In genomic region chr2:59541121-59541887, GRCm38 (mm10) we compare ENCODE assay signal across 9 mouse cellular contexts. TPM values are rescaled to one million over a fixed set of nuclear protein-coding genes. Genes with fewer than 3 reads are reported as not detected.
DNase-seq lines count a peak whose midpoint lies in the region; ATAC-seq and TF ChIP-seq lines count a peak whose summit lies in the region.
"Had no signal": no experiment of that assay in that cellular context is flagged by ENCODE, and none has a peak within 500 bp of the region (broad histone marks: within the 10 kb centered on the region; RNA-seq: fewer than 3 reads in every experiment).

No protein-coding gene starts in this region.

- peak; percentile 64; the same call in 1 of the 2 replicates for ATAC-seq in erythroblast, adult 5-6 weeks (replicated peaks; ENCODE audit: low FRiP score, poor library complexity, severe bottlenecking)
- peak; percentile 64; the same call in 1 of the 2 replicates for ATAC-seq in heart, embryonic 12.5 days (ENCODE audit: insufficient number of reproducible peaks, low FRiP score)

- no peak for TF ChIP-seq EP300 in ES-Bruce4 (IDR thresholded peaks at IDR 0.05; ENCODE audit: insufficient read depth, low read depth, low read length)

- no peak overlapping the region for H3K4me3 ChIP-seq in ES-Bruce4 (ENCODE audit: low read depth, low read length)
- no peak overlapping the region for H3K4me3 ChIP-seq in bone marrow macrophage, adult 2 months (ENCODE audit: insufficient read depth, low read length)
- H3K4me3 ChIP-seq in heart, embryonic 12.5 days: no peak overlapping the region
- no peak overlapping the region for H3K4me3 ChIP-seq in lung, adult 2 months (replicated peaks; ENCODE audit: extremely low read depth, low read depth, low read length)
- H3K4me3 ChIP-seq: limb, embryonic 15.5 days had no signal

- TF ChIP-seq CTCF in ES-Bruce4 (IDR thresholded peaks at IDR 0.05; ENCODE audit: low read depth, low read length): peak; percentile 86
- TF ChIP-seq CTCF in bone marrow macrophage, adult 2 months (IDR thresholded peaks at IDR 0.05; ENCODE audit: low read depth, low read length): peak; percentile 84
- TF ChIP-seq CTCF in lung, adult 2 months (IDR thresholded peaks at IDR 0.05; ENCODE audit: insufficient read depth, low read length): peak; percentile 92

- DNase-seq in large intestine, adult 2 months (ENCODE audit: low read depth, low spot score): peak; percentile 65
- peak; percentile 63 for DNase-seq in lung, adult 2 months
- DNase-seq in ovary, postnatal 14 days (ENCODE audit: low spot score): peak; percentile 84
- DNase-seq in thymus, postnatal 25 days: peak; percentile 80

- no peak for TF ChIP-seq POLR2A in ES-Bruce4 (IDR thresholded peaks at IDR 0.05; ENCODE audit: insufficient read depth, low read length)
- TF ChIP-seq POLR2A in bone marrow macrophage, adult 2 months (IDR thresholded peaks at IDR 0.05; ENCODE audit: borderline replicate concordance, low read depth, low read length): no peak
- TF ChIP-seq POLR2A in lung, adult 2 months (IDR thresholded peaks at IDR 0.05; ENCODE audit: borderline replicate concordance, extremely low read depth, low read depth, low read length): no peak

- H3K4me1 ChIP-seq in ES-Bruce4 (ENCODE audit: control insufficient read depth, insufficient read depth, low read length): peaks cover 5% of the 10 kb centered on the region
- H3K4me1 ChIP-seq in bone marrow macrophage, adult 2 months (ENCODE audit: control insufficient read depth, insufficient read depth, low read length): no peaks in the 10 kb centered on the region
- peaks cover 10% of the 10 kb centered on the region; the same call in 1 of the 2 replicates for H3K4me1 ChIP-seq in heart, embryonic 12.5 days (replicated peaks)
- H3K4me1 ChIP-seq in lung, adult 2 months (ENCODE audit: control insufficient read depth, insufficient read depth, low read length): no peaks in the 10 kb centered on the region; the same call in 1 of the 2 replicates

- no peak overlapping the region for H3K9ac ChIP-seq in ES-Bruce4 (ENCODE audit: low read depth, poor library complexity, severe bottlenecking)
- no peak overlapping the region for H3K9ac ChIP-seq in heart, embryonic 12.5 days
- H3K9ac ChIP-seq: limb, embryonic 15.5 days had no signal

- no peaks in the 10 kb centered on the region for H3K9me3 ChIP-seq in ES-Bruce4 (replicated peaks; ENCODE audit: control insufficient read depth, insufficient read depth, low read length, poor library complexity, severe bottlenecking)
- no peaks in the 10 kb centered on the region for H3K9me3 ChIP-seq in heart, embryonic 12.5 days (replicated peaks)
- H3K9me3 ChIP-seq: limb, embryonic 15.5 days had no signal

- H3K27ac ChIP-seq in ES-Bruce4 (ENCODE audit: insufficient read depth, low read length): no peak overlapping the region
- H3K27ac ChIP-seq in bone marrow macrophage, adult 2 months (ENCODE audit: insufficient read depth, low read depth, low read length): no peak overlapping the region
- H3K27ac ChIP-seq in heart, embryonic 12.5 days (ENCODE audit: poor library complexity, severe bottlenecking): no peak overlapping the region
- H3K27ac ChIP-seq: limb, embryonic 15.5 days had no signal

- H3K36me3 ChIP-seq in ES-Bruce4 (ENCODE audit: control insufficient read depth, insufficient read depth, low read length, poor library complexity, severe bottlenecking): no peaks in the 10 kb centered on the region
- H3K36me3 ChIP-seq in heart, embryonic 12.5 days: no peaks in the 10 kb centered on the region
- H3K36me3 ChIP-seq: limb, embryonic 15.5 days had no signal

- 23% methylated on average over 11 of the region's 11 CpGs for WGBS in heart, embryonic 12.5 days
- WGBS in large intestine, adult 2 months: 23% methylated on average over 11 of the region's 11 CpGs
- WGBS in lung, adult 2 months: 23% methylated on average over 11 of the region's 11 CpGs

- no peak overlapping the region for H3K4me2 ChIP-seq in heart, embryonic 12.5 days
- H3K4me2 ChIP-seq: limb, embryonic 15.5 days had no signal

- H3K27me3 ChIP-seq in ES-Bruce4 (ENCODE audit: control insufficient read depth, insufficient read depth, low read length, poor library complexity, severe bottlenecking): no peaks in the 10 kb centered on the region
- H3K27me3 ChIP-seq in heart, embryonic 12.5 days (replicated peaks): no peaks in the 10 kb centered on the region
- H3K27me3 ChIP-seq: limb, embryonic 15.5 days had no signal

RNA-seq across cellular contexts. Expression of gene Dapl1, which starts 56.9 kb away (rescaled TPM):
- not detected in 2 replicates for polyA plus RNA-seq in ES-Bruce4 (2011; ENCODE audit: insufficient read depth, insufficient read length, low read depth, missing spikeins)
- not detected in 2 replicates for polyA plus RNA-seq in bone marrow macrophage, adult 2 months (2012; ENCODE audit: insufficient read depth, insufficient read length, missing spikeins)
- total RNA-seq in erythroblast, adult 5-6 weeks (2015; ENCODE audit: low replicate concordance): not detected in 2 replicates
- not detected in 2 replicates for total RNA-seq in erythroblast, adult 5-6 weeks (2017; ENCODE audit: low replicate concordance)
- 0.43 TPM in 1 of 2 replicates, not detected in the other for polyA plus RNA-seq in heart, embryonic 12.5 days (2016; fragmentation: Nextera tagmentation; extraction: Ambion mirVana)
- polyA plus RNA-seq in large intestine, adult 2 months (2012; rRNA removed): 0.17 TPM in 1 of 2 replicates, not detected in the other
- 0.25 and 2.7 TPM in 2 replicates for polyA plus RNA-seq in lung, adult 2 months (2012; rRNA removed)
